Mouse (Mus musculus): ENCODE data around the gene Ceacam20.
"Not testable (repeated sequence)": the region's sequence is repeated elsewhere in the genome, so short reads cannot be mapped to it uniquely, and the experiment has no call there.

Ceacam20 gene

DNA sequence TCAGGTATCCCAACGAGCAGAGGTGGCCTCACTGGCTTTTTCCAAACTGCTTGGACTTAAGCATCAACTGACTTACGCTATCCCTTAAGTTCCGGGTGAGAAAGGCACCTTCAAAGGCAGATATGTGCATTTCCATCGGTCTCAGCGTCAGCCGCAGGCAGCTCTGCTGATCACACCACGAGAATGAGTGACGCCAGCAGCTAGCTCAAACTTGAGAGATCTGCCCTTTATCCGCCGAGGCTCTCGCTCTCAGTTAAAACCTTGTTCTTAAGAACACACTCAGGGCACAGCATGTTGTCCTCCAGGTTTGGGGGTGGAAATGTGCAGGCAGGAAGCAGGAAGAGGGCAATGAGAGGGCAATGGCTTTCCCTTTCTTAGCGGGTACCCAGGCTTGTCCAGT lies 16.3 kb upstream of the Ceacam20 start:
- no peak for DNase-seq (ENCODE audit: low read depth, low spot score)

DNA sequence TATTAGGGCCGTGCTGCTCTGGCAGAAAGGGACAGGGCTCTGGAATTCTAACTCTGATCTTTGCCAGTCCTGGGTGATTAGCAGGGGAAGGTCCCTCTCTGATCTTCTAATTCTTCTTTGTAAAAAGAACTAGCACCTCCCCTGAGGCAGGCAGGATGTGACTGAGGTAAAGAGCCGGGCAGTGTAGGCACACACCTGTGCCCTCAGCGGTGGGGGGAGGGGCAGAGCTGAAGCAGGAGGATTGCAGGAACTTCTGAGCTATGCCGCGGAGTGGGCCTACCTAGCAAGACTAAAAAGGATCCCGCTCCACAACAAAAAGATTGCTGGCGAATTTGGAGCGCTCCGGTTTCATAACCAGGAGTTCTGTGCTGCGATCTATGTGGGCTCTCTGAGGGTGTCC lies 15.2 kb upstream of the Ceacam20 start:
- no peak for DNase-seq (ENCODE audit: low read depth, low spot score)

DNA sequence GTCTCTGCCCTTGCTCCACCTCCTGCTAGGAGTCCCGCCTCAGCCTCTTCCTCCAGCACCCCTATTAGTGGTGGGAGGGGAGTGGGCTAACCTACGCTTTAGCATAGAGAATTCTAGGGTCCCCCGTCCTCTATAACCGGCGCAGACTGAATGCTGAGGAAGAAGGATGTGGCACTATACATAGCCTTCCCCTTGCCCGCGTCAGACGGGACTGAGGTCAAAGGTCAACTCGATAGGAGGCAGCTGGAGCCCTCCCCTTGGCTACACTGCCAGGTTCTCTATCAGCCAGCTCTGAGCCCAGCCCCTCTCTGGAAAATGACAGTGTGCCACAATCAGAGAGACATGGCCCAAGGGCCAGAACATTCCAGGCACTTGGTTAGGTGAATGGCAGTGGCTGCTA lies 14.6 kb upstream of the Ceacam20 start, which contains the start of gene Igsf23:
Gene Igsf23 (minus strand): TSS at position 168 of the 400 bp plus-strand sequence.
- DNase-seq (ENCODE audit: low read depth, low spot score), result no peak

DNA sequence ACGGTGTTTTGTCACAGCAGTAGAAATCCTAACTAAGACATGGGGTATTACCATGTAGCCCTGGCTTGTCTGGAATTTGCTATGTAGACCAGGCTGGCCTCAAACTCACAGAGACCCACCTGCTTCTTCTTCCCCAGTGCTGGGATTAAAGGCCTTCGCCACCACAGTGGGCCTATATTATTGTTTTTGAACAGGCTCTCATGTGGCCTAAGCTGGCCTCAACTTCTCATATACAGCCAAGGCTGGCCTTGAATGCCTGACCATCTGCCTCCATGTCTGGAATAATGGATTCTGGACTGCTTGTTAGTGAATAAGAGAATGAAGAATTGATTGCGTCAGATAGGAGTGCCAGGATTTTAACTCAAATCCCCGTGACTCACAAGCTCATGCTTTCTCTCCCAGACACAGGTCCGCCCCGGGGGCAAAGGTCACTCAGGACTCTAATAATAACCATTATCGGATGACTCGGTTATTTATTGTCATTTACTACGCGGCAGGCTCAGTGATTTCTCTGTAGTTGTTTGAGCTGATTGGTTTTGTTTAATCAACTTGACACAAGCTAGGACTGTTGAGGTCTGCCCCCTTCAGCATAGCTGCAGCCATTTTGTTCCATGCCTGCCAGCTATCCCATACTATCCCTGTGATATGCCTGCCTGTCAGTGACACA lies 12.8 kb upstream of the Ceacam20 start:
- DNase-seq (ENCODE audit: low read depth, low spot score), result no peak

DNA sequence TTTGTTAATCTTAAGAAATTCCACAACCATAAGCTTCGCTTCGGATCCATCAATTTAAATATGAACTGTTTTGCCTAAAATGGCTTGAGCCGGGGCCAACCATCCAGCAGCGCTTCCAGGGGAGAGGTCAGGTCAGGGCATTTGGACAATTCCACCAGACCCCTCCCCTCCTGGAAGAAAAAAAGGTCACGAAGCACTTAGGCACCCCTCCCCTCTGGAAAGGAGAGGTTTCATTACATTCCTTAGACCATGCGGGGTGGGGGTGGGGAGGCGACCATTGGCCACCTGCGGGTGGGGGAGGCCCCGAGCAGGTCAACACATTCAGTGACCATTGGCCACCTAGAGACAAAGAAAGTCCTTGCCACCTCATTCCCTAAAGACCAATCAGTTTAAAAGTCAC lies 12.2 kb upstream of the Ceacam20 start:
- DNase-seq (ENCODE audit: low read depth, low spot score), result no peak

DNA sequence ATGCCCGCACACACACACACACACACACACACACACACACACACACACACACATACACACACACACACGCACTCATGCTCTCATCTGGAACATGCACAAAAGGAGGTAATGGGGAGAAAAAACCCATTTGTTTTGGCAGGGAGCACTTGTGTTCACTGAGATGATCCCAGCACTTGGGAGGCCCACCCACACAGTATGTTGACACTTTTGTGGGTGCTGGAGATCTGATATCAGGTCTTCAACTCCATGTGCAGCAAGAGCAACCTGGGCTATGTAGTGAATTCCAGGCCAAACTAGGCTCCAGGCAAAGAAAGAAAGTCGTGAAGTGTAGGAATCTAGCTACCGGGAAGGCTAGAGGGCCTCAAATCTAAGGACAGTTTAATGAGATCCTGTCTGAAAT lies 9.4 kb upstream of the Ceacam20 start:
- no peak for DNase-seq (ENCODE audit: low read depth, low spot score)

DNA sequence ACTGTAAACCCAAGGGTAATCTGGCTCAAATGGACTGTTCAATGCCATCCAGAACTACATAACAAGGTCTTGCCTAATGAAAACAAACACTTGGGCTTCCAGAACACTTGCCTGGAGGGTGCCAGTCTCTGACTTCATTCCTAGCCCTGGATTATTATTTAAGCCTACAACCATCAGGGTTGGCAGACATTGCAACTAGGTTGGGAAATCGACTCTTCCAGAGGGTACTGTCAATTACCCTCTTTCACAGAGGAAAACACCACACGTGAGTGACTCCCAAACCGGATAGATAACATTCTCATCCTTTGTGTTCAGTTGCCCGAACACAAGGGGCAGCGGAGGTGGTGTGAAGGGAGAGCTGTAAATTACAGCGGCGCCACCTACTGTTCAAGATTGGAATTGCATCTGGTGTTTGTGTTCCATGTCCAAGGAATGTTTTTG lies 8.9 kb upstream of the Ceacam20 start:
- DNase-seq (ENCODE audit: low read depth, low spot score), result peak; percentile 90

DNA sequence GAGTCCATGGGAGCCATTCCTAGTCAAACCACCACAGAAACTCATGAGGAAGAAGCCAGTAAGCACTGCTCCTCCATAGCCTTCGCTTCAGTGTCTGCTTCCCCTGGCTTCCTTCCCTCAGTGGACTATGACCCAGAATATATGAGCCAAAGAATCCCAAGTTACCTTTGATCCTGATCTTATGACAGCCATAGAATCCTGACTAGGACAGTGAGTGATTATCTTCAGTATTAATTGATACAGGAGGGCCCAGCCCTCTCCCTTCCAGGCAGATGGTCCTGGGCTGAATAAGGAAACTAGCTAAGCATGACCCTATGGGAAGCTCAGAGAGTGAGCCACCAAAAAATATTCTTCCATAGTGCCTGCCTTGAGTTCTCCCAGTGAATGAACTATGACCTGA lies 2.8 kb upstream of the Ceacam20 start:
- DNase-seq (ENCODE audit: low read depth, low spot score), result no peak

DNA sequence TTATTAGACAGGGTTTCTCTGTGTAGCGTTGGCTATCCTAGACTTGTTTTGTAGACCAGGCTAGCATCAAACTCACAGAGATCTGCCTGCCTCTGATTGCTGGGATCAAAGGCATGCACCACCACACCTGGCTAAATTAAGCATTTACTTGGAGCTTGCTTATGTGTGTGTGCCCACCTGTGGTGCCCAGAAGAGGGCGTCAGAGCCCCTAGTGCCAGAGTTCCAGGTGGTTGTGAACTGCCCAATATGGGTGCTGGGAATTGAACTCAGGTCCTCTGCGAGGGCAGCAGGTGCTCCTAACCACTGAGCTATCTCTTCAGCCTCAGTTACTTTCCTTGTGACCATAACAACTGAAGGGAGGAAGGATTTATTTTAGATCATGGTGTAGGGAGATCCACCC lies 3.9 kb downstream of the Ceacam20 start:
- DNase-seq (ENCODE audit: low read depth, low spot score), result no peak

DNA sequence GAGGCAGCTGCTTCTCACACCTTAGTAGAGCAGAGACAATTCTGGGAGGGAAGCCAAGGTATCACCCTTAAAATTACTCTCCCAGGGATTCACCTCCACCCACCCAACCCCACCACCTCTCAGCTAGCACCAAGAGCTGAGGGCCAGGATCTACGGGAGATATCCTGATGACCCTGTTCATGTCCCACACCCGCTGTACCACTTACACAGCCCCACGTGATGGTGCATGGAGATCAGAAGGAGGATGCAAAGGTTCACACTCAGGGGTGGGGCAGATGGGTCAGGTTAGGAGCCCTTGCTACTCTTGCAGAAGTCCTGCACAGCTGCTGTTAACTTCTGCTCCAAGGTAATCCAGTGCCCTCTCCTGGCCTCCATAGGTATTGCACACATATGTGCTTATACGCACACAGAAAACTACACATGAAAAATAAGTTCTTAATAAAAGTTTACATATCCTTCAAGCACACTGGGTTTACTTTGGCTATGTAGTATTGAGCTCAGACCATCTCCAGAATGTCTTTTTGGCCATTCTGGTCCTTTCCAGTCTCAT lies 4.4 kb downstream of the Ceacam20 start:
- no peak for DNase-seq (ENCODE audit: low read depth, low spot score)

DNA sequence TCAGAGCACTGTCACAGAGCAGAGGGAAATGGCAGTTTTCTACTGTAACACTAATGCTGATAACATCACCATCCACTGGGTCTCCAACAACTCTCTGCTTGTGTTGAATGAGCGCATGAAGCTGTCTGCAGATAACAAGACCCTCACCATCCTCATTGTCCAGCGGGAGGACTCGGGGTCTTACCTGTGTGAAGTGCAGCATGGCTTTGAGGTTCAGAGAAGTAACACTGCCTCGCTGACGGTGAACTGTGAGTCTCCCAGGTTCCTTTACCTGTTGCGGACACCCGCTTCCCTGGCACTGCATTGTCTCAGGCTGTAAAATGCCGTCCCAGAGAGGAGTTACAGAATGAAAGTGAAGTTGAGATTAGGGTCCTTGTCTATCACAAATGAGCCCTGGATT lies 5.0 kb downstream of the Ceacam20 start:
- DNase-seq (ENCODE audit: low read depth, low spot score), result no peak

DNA sequence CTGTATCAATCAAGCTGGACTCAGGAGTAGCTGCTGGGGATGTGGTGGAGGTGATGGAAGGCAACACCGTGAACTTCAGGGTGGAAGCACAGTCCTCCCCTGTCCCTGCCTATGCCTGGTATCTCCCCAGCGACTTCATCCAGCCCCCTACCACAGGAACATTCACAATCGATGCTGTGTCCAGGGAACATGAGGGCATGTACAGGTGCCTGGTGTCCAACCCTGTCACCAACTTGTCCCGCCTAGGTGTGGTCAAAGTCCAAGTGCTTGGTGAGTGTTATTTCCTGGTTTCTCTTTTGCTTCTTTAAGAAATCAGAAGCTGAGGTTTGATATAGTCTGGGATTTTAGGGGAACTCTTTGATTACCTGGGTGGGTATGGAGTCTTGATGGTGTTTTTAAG lies 6.3 kb downstream of the Ceacam20 start:
- no peak for DNase-seq (ENCODE audit: low read depth, low spot score)

DNA sequence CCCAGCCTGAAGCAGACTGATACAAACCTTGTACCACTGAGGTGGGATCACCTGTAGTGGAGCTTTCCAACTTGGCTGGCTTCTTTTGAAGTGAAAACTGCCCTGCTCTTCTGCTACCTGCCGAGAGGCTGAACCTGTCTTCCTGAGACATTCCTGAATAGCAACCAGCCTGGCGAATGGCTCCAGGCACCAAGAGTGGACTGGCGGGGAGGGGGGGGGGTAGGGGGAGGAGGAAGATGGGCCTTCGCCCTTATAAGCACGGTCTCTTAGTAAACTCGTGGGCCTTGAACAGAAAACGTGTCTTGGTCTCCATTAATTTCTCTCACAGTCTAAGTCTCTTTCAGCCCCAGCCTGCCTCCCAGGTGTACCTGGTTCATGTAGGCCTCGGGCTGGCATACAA lies 26.0 kb downstream of the Ceacam20 start, which contains the start of gene Nlrp9b:
Gene Nlrp9b (plus strand): TSS at position 301 of the 400 bp plus-strand sequence.
- not testable (repeated sequence) for DNase-seq (ENCODE audit: low read depth, low spot score)

DNA sequence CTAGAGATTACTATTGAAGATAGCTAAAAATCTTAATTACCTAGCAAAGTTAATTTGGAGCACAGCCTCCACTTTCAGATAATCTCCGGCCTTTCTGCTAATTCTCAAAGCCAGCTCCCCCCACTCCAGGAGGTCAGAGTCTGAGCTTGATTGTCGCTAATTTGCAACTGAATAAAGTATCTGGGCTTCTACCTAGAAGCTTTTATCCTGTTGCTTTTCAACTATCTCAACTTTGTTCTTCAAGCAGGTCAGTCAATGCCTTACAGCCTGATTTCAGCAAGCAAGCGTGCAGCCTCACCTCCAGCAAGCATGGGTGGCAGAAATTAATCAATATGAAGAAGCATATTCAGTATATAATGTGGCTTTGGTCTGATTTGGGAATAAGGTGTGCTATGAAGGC lies 31.5 kb downstream of the Ceacam20 start:
- DNase-seq (ENCODE audit: low read depth, low spot score), result not testable (repeated sequence)

DNA sequence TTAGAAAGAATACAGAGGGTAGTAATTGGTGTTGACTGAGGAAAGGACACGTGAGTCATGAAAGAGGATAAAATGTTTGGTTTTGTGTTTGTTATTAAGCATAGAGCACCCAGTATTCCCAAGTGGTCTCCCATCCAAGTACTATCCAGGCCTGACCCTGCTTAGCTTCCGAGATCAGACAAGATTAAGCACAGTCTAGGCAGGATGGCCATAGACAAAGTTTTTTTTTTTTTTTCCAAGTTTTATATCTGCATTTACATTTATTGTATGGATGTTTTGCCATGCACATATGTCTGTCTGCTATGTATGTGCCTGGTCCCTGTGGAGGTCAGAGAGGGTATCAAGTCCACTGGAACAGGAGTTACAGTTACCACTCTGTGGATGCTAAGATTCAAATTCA lies 44.8 kb downstream of the Ceacam20 start:
- DNase-seq (ENCODE audit: low read depth, low spot score), result no peak

Measured in forelimb bud, embryonic 11.5 days (tissue).